Mouse (Mus musculus) heart, embryonic 14.5 days (tissue): ENCODE measurements around the gene Traf3ip3. TPM values are rescaled to one million over a fixed set of nuclear protein-coding genes. Genes with fewer than 3 reads are reported as not detected.

Experiments
- ATAC-seq: fragments of 200-750 bp; cut with Nextera tagmentation; 2 replicates; pipeline ENCODE4 v1.8.0; 2017; ENCODE audit warnings: low read depth, moderate TSS enrichment; ENCODE audit not compliant: insufficient number of reproducible peaks, insufficient read depth, low FRiP score
- H3K27ac ChIP-seq, 2 experiments: fragments of 200-500 bp in 1 of 2; fragments of 300-500 bp in 1 of 2; sonication (generic) in 1 of 2; replicated peaks in 1 of 2; 2 replicates each; pipeline ENCODE4 v1.5.1; 2012 to 2014; ENCODE audit warnings: low read depth in 2 of 2, low read length in 2 of 2, control low read depth in 1 of 2, mild to moderate bottlenecking in 1 of 2, mixed read lengths in 1 of 2; ENCODE audit not compliant: control insufficient read depth in 1 of 2, insufficient read depth in 1 of 2
- H3K27me3 ChIP-seq: fragments of 300-500 bp; sonication (generic); 2 replicates; pipeline ENCODE4 v1.6.1; 2014; ENCODE audit warnings: mild to moderate bottlenecking, low read length, control low read depth; ENCODE audit not compliant: control insufficient read depth, insufficient read depth
- H3K36me3 ChIP-seq: fragments of 300-500 bp; sonication (generic); 2 replicates; pipeline ENCODE4 v1.6.1; 2014; ENCODE audit warnings: mild to moderate bottlenecking, control low read depth, low read length, mixed read lengths; ENCODE audit not compliant: control insufficient read depth, insufficient read depth
- H3K4me1 ChIP-seq, 2 experiments: fragments of 200-500 bp in 1 of 2; fragments of 300-500 bp in 1 of 2; sonication (generic) in 1 of 2; 2 replicates each; pipeline ENCODE4 v1.6.1; 2012 to 2014; ENCODE audit warnings: low read length in 2 of 2, control low read depth in 1 of 2, mixed read lengths in 1 of 2; ENCODE audit not compliant: control insufficient read depth in 2 of 2, insufficient read depth in 2 of 2
- H3K4me2 ChIP-seq: fragments of 300-500 bp; sonication (generic); 2 replicates; pipeline ENCODE4 v1.6.1; 2014; ENCODE audit warnings: mild to moderate bottlenecking, low read length
- H3K4me3 ChIP-seq, 2 experiments: fragments of 200-500 bp in 1 of 2; fragments of 300-500 bp in 1 of 2; sonication (generic) in 1 of 2; 2 replicates each; pipeline ENCODE4 v1.5.1; 2012 to 2014; ENCODE audit warnings: low read length in 2 of 2, mild to moderate bottlenecking in 2 of 2, control low read depth in 1 of 2, low read depth in 1 of 2, moderate library complexity in 1 of 2; ENCODE audit not compliant: control insufficient read depth in 1 of 2, insufficient read depth in 1 of 2
- H3K9ac ChIP-seq: fragments of 300-500 bp; sonication (generic); 2 replicates; pipeline ENCODE4 v1.6.1; 2014; ENCODE audit warnings: mild to moderate bottlenecking, low read length
- H3K9me3 ChIP-seq: fragments of 300-500 bp; sonication (generic); 2 replicates; pipeline ENCODE4 v1.6.1; 2016; ENCODE audit warnings: low read length, control low read depth; ENCODE audit not compliant: control insufficient read depth
- WGBS: fragments of 180-500 bp; shearing (Covaris S2); extraction: QIAGEN DNeasy Blood & Tissue Kit; methylation state at CpG from one replicate; pipeline ENCODE4 v1.1.7; 2014; 5-methylcytosine and 5-hydroxymethylcytosine counted together
- polyA plus RNA-seq: library from polyadenylated mRNA; unstranded; fragments of >200 nt; fragmentation: Nextera tagmentation; extraction: Ambion mirVana; gene quantifications from 2 replicates; pipeline ENCODE4 v1.2.1, GENCODE M21; 2014

Traf3ip3 gene
- polyA plus RNA-seq, 1 experiment from 2014 or later, result 1.9 TPM

GRCm38 (mm10) chr1:193146416-193146815, 55.1 kb downstream of the Traf3ip3 start:
- Histone ChIP-seq H3K27ac (no peak overlapping the region), H3K27me3 (no peaks in the 10 kb centered on the region), H3K9ac (no peak overlapping the region), H3K4me3 (no peak overlapping the region), H3K9me3 (no peaks in the 10 kb centered on the region), H3K4me2 (no peak overlapping the region), H3K36me3 (no peaks in the 10 kb centered on the region), H3K4me1 (peaks cover 6% of the 10 kb centered on the region in 2 experiments)
- ATAC-seq, result no peak
- 81% methylated on average over 1 of the region's 1 CpGs for WGBS

GRCm38 (mm10) chr1:193145101-193145500, 56.4 kb downstream of the Traf3ip3 start:
- no peak overlapping the region for H3K4me2 ChIP-seq
- H3K27ac ChIP-seq, result no peak overlapping the region
- H3K9ac ChIP-seq, result no peak overlapping the region
- H3K4me1 ChIP-seq, result peaks cover 0 to 3% of the 10 kb centered on the region in 2 experiments; a peak in 2 of 4 replicates
- H3K9me3 ChIP-seq, result no peaks in the 10 kb centered on the region
- H3K36me3 ChIP-seq, result no peaks in the 10 kb centered on the region
- 71% methylated on average over 4 of the region's 4 CpGs for WGBS
- ATAC-seq, result no peak
- H3K27me3 ChIP-seq, result no peaks in the 10 kb centered on the region
- no peak overlapping the region for H3K4me3 ChIP-seq

- H3K4me1 ChIP-seq, result peaks cover 0 to 3% of the 10 kb centered on the region in 2 experiments; a peak in 2 of 4 replicates
- H3K27ac ChIP-seq, result no peak overlapping the region
- WGBS, result 87% methylated on average over 6 of the region's 6 CpGs
- no peak overlapping the region for H3K9ac ChIP-seq
- H3K9me3 ChIP-seq, result no peaks in the 10 kb centered on the region
- H3K4me2 ChIP-seq, result no peak overlapping the region
- no peaks in the 10 kb centered on the region for H3K27me3 ChIP-seq
- no peak for ATAC-seq
- H3K36me3 ChIP-seq, result no peaks in the 10 kb centered on the region
- no peak overlapping the region for H3K4me3 ChIP-seq
Observed at GRCm38 (mm10) chr1:193144516-193144915, 57.0 kb downstream of the Traf3ip3 start.

- Histone ChIP-seq H3K4me2 (no peak overlapping the region), H3K36me3 (no peaks in the 10 kb centered on the region), H3K9me3 (no peaks in the 10 kb centered on the region), H3K27me3 (no peaks in the 10 kb centered on the region), H3K27ac (no peak overlapping the region), H3K9ac (no peak overlapping the region), H3K4me1 (peaks cover 0 to 2% of the 10 kb centered on the region in 2 experiments; a peak in 1 of 4 replicates), H3K4me3 (no peak overlapping the region)
- WGBS, result 76% methylated on average over 8 of the region's 8 CpGs
- no peak for ATAC-seq
Observed at GRCm38 (mm10) chr1:193142517-193143062, 58.9 kb downstream of the Traf3ip3 start.

- no peak overlapping the region for H3K9ac ChIP-seq
- no peaks in the 10 kb centered on the region for H3K9me3 ChIP-seq
- no peak overlapping the region for H3K27ac ChIP-seq
- H3K4me2 ChIP-seq, result no peak overlapping the region
- H3K36me3 ChIP-seq, result no peaks in the 10 kb centered on the region
- H3K4me3 ChIP-seq, result no peak overlapping the region
- H3K27me3 ChIP-seq, result no peaks in the 10 kb centered on the region
- ATAC-seq, result no peak
- 57% methylated on average over 7 of the region's 7 CpGs for WGBS
- peaks cover 0 to 2% of the 10 kb centered on the region in 2 experiments; a peak in 1 of 4 replicates for H3K4me1 ChIP-seq
Observed at GRCm38 (mm10) chr1:193141118-193141517, 60.4 kb downstream of the Traf3ip3 start.

- peaks cover 0 to 2% of the 10 kb centered on the region in 2 experiments; a peak in 1 of 4 replicates for H3K4me1 ChIP-seq
- H3K9ac ChIP-seq, result no peak overlapping the region
- no peak overlapping the region for H3K27ac ChIP-seq
- ATAC-seq, result no peak
- H3K36me3 ChIP-seq, result no peaks in the 10 kb centered on the region
- H3K4me3 ChIP-seq, result no peak overlapping the region
- 30% methylated on average over 3 of the region's 3 CpGs for WGBS
- no peaks in the 10 kb centered on the region for H3K9me3 ChIP-seq
- H3K27me3 ChIP-seq, result no peaks in the 10 kb centered on the region
- H3K4me2 ChIP-seq, result no peak overlapping the region
Observed at GRCm38 (mm10) chr1:193138669-193139068, 62.8 kb downstream of the Traf3ip3 start.

- 0 out of 4 replicates have a peak overlapping the region, but pooled peaks of 1 of the 2 experiments have one; percentile 22 for H3K27ac ChIP-seq
Observed at GRCm38 (mm10) chr1:193138087-193138486, 63.4 kb downstream of the Traf3ip3 start.

GRCm38 (mm10) chr1:193133726-193134125, 67.8 kb downstream of the Traf3ip3 start:
- Histone ChIP-seq H3K4me1 (peaks cover 2 to 11% of the 10 kb centered on the region in 2 experiments; a peak in 3 of 4 replicates), H3K27me3 (no peaks in the 10 kb centered on the region), H3K9ac (no peak overlapping the region), H3K9me3 (no peaks in the 10 kb centered on the region), H3K4me3 (no peak overlapping the region), H3K27ac (no peak overlapping the region), H3K36me3 (no peaks in the 10 kb centered on the region), H3K4me2 (no peak overlapping the region)
- WGBS, result 87% methylated on average over 1 of the region's 1 CpGs
- no peak for ATAC-seq

More at GRCm38 (mm10) chr1:193138087-193138486, 63.4 kb downstream of the Traf3ip3 start:
- no peak overlapping the region for H3K4me3 ChIP-seq
- no peaks in the 10 kb centered on the region for H3K27me3 ChIP-seq
- H3K9me3 ChIP-seq, result no peaks in the 10 kb centered on the region
- no peaks in the 10 kb centered on the region for H3K36me3 ChIP-seq
- H3K4me2 ChIP-seq, result no peak overlapping the region
- WGBS, result 44% methylated on average over 7 of the region's 7 CpGs
- peaks cover 0 to 2% of the 10 kb centered on the region in 2 experiments; a peak in 1 of 4 replicates for H3K4me1 ChIP-seq
- H3K9ac ChIP-seq, result no peak overlapping the region
- no peak for ATAC-seq
